Mouse (Mus musculus) hindbrain, embryonic 10.5 days (tissue): ENCODE data around the gene Mrc1. TPM values are rescaled to one million over a fixed set of nuclear protein-coding genes. Genes with fewer than 3 reads are reported as not detected.

Experiments used
- microRNA counts: library from miRNA; unstranded; fragments of <30 nt; microRNA quantifications from one replicate; lab custom pipeline; 2017
- polyA plus RNA-seq: library from polyadenylated mRNA; unstranded; fragments of >200 nt; fragmentation: Nextera tagmentation; extraction: Ambion mirVana; gene quantifications from 2 replicates; pipeline ENCODE4 v1.2.1, GENCODE M21; 2016

Mrc1 gene
- polyA plus RNA-seq, 1 experiment from 2014 or later, result 3.8 TPM

MicroRNAs encoded within 50 kb of the gene (microRNA counts, 519-probe panel; counts per million panel counts)
- microRNA mmu-miR-511 (lab: Ali Mortazavi, UCI), result 1,255 counts per million, percentile 77 among the panel's probes with 10 or more counts

Other genes with a start within 250 kb of the Mrc1 start
- gene Hacd1, start 173.3 kb upstream of the Mrc1 start, polyA plus RNA-seq, result 52.5 and 53.9 TPM in 2 replicates
- 81.1 and 86.6 TPM in 2 replicates for gene Stam, start 155.3 kb upstream of the Mrc1 start, polyA plus RNA-seq
- not detected in 2 replicates for gene Tmem236, start 54.9 kb upstream of the Mrc1 start, polyA plus RNA-seq
- gene Slc39a12, start 158.9 kb downstream of the Mrc1 start, polyA plus RNA-seq, result 0.83 and 0.89 TPM in 2 replicates